Mouse (Mus musculus) 3T3-L1 (cell line): ENCODE data around the gene Pcdh15.

Experiments used
- DNase-seq: peaks from one replicate; pipeline ENCODE4 v3.0.0-alpha.2; 2015; ENCODE audit warnings: low read depth, low spot score

Gene Pcdh15

GRCm38 (mm10) chr10:73821657-73822583 is 722.8 kb downstream of the Pcdh15 start:
- DNase-seq, result no peak

- DNase-seq, result no peak
These were observed 724.1 kb downstream of the Pcdh15 start for GRCm38 (mm10) chr10:73823214-73823613.

- no peak for DNase-seq
These were observed 727.2 kb downstream of the Pcdh15 start for GRCm38 (mm10) chr10:73826354-73826753.

GRCm38 (mm10) chr10:73828781-73829180 is 729.6 kb downstream of the Pcdh15 start:
- no peak for DNase-seq

- no peak for DNase-seq
These were observed 745.9 kb downstream of the Pcdh15 start for GRCm38 (mm10) chr10:73844998-73845397.

GRCm38 (mm10) chr10:73862181-73862580 is 763.0 kb downstream of the Pcdh15 start:
- DNase-seq, result no peak

- no peak for DNase-seq
These were observed 779.0 kb downstream of the Pcdh15 start for GRCm38 (mm10) chr10:73878055-73878728.

- DNase-seq, result no peak
These were observed 779.6 kb downstream of the Pcdh15 start for GRCm38 (mm10) chr10:73878729-73879067.

GRCm38 (mm10) chr10:73887771-73888170 is 788.6 kb downstream of the Pcdh15 start:
- no peak for DNase-seq

GRCm38 (mm10) chr10:73892251-73892650 is 793.1 kb downstream of the Pcdh15 start:
- no peak for DNase-seq

GRCm38 (mm10) chr10:73896086-73896607 is 797.0 kb downstream of the Pcdh15 start:
- no peak for DNase-seq

- DNase-seq, result no peak
These were observed 800.0 kb downstream of the Pcdh15 start for GRCm38 (mm10) chr10:73899165-73899564.

- DNase-seq, result no peak
These were observed 808.5 kb downstream of the Pcdh15 start for GRCm38 (mm10) chr10:73907626-73908025.

GRCm38 (mm10) chr10:73908568-73908967 is 809.4 kb downstream of the Pcdh15 start:
- no peak for DNase-seq

- no peak for DNase-seq
These were observed 816.0 kb downstream of the Pcdh15 start for GRCm38 (mm10) chr10:73915170-73915569.

- DNase-seq, result peak; percentile 20
These were observed 822.4 kb downstream of the Pcdh15 start for GRCm38 (mm10) chr10:73921579-73921978.

- no peak for DNase-seq
These were observed 829.5 kb downstream of the Pcdh15 start for GRCm38 (mm10) chr10:73928672-73929071.

GRCm38 (mm10) chr10:73929718-73930117 is 830.6 kb downstream of the Pcdh15 start:
- DNase-seq, result peak; percentile 3

- no peak for DNase-seq
These were observed 832.0 kb downstream of the Pcdh15 start for GRCm38 (mm10) chr10:73931185-73931584.

- no peak for DNase-seq
These were observed 833.0 kb downstream of the Pcdh15 start for GRCm38 (mm10) chr10:73931996-73932679.

- DNase-seq, result no peak
These were observed 837.0 kb downstream of the Pcdh15 start for GRCm38 (mm10) chr10:73936121-73936520.

- no peak for DNase-seq
These were observed 839.8 kb downstream of the Pcdh15 start for GRCm38 (mm10) chr10:73938989-73939388.
